Mouse (Mus musculus) hindbrain, embryonic 10.5 days (tissue): ENCODE measurements around the gene Lpp. TPM values are rescaled to one million over a fixed set of nuclear protein-coding genes. Genes with fewer than 3 reads are reported as not detected.

ENCODE experiments used
- DNase-seq: peaks from one replicate; pipeline ENCODE4 v3.0.0-alpha.2; 2017; ENCODE audit warnings: low spot score
- H3K27ac ChIP-seq: fragments of 300-500 bp; sonication (generic); 2 replicates; pipeline ENCODE4 v1.5.1; 2016; ENCODE audit warnings: mild to moderate bottlenecking, moderate library complexity
- H3K27me3 ChIP-seq: fragments of 300-500 bp; sonication (generic); 2 replicates; pipeline ENCODE4 v1.6.1; 2016; ENCODE audit warnings: mild to moderate bottlenecking; ENCODE audit not compliant: poor library complexity, insufficient read depth, severe bottlenecking
- H3K36me3 ChIP-seq: fragments of 300-500 bp; sonication (generic); 2 replicates; pipeline ENCODE4 v1.6.1; 2016; ENCODE audit warnings: mild to moderate bottlenecking, moderate library complexity
- H3K4me1 ChIP-seq: fragments of 300-500 bp; sonication (generic); replicated peaks from 2 replicates; pipeline ENCODE4 v1.6.1; 2016; ENCODE audit warnings: mild to moderate bottlenecking
- H3K4me3 ChIP-seq: fragments of 300-500 bp; sonication (generic); 2 replicates; pipeline ENCODE4 v1.5.1; 2016; ENCODE audit warnings: mild to moderate bottlenecking, moderate library complexity
- H3K9me3 ChIP-seq: fragments of 300-500 bp; sonication (generic); 2 replicates; pipeline ENCODE4 v1.6.1; 2016; ENCODE audit warnings: mild to moderate bottlenecking, moderate library complexity
- WGBS: fragments of 180-500 bp; shearing (Covaris S2); methylation state at CpG from one replicate; pipeline ENCODE4 v1.1.7; 2016; 5-methylcytosine and 5-hydroxymethylcytosine counted together
- polyA plus RNA-seq: library from polyadenylated mRNA; unstranded; fragments of >200 nt; fragmentation: Nextera tagmentation; extraction: Ambion mirVana; gene quantifications from 2 replicates; pipeline ENCODE4 v1.2.1, GENCODE M21; 2016

Gene Lpp
- polyA plus RNA-seq, 1 experiment from 2014 or later, result 26.6 TPM

DNA sequence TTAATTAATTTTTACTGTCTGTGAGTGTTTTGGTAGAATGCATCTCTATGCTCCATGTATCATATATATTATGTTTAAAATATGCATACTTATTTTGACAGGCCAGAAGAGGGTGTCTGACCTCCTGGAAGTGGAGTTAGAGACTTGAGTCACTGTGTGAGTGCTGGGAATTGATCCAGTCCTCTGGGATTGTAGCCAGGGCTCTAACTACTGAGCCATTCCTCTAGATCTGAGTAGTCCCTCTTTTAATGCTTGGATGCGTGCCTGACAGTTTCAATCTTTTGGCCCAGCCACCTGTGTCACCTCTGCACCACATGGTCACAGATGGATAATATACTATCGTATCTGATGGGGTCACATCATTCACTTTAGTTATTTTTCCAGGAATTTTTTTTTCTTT is 138.4 kb downstream of the Lpp start:
- Histone ChIP-seq H3K36me3 (no peaks in the 10 kb centered on the region), H3K27me3 (no peaks in the 10 kb centered on the region), H3K9me3 (peaks cover 5% of the 10 kb centered on the region; the same call in 1 of the 2 replicates), H3K4me3 (no peak overlapping the region), H3K27ac (no peak overlapping the region), H3K4me1 (no peaks in the 10 kb centered on the region)
- 90% methylated on average over 2 of the region's 2 CpGs for WGBS
- DNase-seq, result no peak

DNA sequence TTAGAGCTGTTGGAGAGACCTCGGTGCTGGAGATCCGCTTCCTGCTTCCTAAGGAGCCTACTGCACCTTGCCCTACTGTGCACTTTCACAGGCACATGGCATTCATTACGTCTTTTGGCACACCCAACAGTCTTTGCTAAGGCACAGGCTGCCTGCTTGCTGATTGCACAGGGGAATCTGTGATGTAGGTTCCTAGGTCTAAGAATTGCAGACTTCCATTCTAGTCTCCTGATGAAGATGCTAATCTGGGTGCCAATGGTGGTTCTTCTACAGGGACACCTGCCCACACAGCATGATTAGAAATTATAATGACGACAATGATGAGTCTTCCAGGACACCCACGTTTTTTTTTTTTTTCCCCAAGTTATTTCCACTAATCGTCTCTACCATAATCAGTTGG is 141.9 kb downstream of the Lpp start:
- DNase-seq, result no peak
- Histone ChIP-seq H3K4me1 (no peaks in the 10 kb centered on the region), H3K36me3 (no peaks in the 10 kb centered on the region), H3K9me3 (no peaks in the 10 kb centered on the region), H3K4me3 (no peak overlapping the region), H3K27ac (no peak overlapping the region), H3K27me3 (no peaks in the 10 kb centered on the region)
- WGBS, result 91% methylated on average over 6 of the region's 6 CpGs

DNA sequence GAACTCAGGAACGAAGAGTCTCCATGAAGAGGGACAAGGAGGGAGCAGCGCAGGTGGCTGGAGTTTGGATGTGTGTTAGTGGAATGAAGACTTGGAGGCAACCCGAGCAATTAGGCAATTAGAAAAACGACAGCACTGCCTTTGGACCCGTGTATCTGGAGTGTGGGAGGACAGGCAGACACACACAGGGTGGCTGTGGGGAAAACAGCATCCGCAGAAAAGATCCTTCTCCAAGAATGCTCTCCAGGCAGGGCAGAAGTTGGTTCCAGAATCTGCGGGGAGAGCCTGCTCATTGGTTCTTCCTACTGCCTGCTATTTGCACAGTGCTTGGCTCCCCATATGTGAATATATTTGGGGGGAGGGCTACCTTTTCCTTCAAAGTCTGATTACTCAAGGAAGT is 143.0 kb downstream of the Lpp start:
- H3K4me1 ChIP-seq, result no peaks in the 10 kb centered on the region
- H3K27me3 ChIP-seq, result no peaks in the 10 kb centered on the region
- no peak overlapping the region for H3K4me3 ChIP-seq
- H3K36me3 ChIP-seq, result no peaks in the 10 kb centered on the region
- no peak overlapping the region for H3K27ac ChIP-seq
- H3K9me3 ChIP-seq, result no peaks in the 10 kb centered on the region
- WGBS, result 83% methylated on average over 7 of the region's 7 CpGs
- DNase-seq, result no peak

DNA sequence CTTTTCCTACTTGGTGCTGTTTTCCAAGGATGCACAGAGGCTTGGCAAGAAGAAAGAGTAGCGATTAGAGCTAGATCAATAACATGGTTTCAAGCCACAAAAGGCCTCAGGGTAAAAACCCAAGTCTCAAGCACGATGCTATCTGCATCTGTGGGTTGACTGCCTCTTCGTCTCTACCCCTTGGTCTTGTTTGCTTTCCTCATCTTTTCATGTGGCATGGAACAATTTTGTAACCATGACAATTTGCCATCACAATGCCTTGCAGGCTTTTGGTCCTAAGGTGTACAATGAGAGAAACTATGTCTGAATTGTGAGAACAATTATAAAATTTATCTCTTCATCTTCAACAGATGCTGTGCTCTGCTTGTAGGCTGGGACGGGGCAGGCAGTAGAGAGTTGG is 145.7 kb downstream of the Lpp start:
- WGBS, result 88% methylated on average over 4 of the region's 4 CpGs
- Histone ChIP-seq H3K4me1 (no peaks in the 10 kb centered on the region), H3K36me3 (no peaks in the 10 kb centered on the region), H3K27ac (no peak overlapping the region), H3K9me3 (no peaks in the 10 kb centered on the region), H3K4me3 (no peak overlapping the region), H3K27me3 (no peaks in the 10 kb centered on the region)
- no peak for DNase-seq

DNA sequence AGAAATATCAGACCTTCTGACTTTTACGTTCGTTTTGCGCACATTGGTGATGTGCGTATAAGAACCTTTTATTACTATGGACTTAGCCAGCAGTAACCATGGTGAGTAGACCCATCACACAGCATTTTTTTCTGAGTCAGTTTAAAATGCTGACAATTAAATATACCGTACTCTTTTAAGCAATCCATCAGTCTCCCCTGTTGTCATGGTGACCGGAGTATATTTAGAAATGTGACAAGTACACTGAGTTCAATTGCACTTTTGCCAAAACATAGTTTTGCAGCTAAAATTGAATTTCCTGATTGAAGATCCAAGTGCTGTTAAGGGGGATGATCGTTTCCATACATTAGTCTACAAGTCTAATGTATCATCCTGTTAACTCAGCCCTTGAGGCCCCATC is 149.6 kb downstream of the Lpp start:
- H3K36me3 ChIP-seq, result no peaks in the 10 kb centered on the region
- no peaks in the 10 kb centered on the region for H3K9me3 ChIP-seq
- no peaks in the 10 kb centered on the region for H3K4me1 ChIP-seq
- no peak for DNase-seq
- no peaks in the 10 kb centered on the region for H3K27me3 ChIP-seq
- no peak overlapping the region for H3K4me3 ChIP-seq
- no peak overlapping the region for H3K27ac ChIP-seq
- WGBS, result 92% methylated on average over 7 of the region's 7 CpGs

- no peaks in the 10 kb centered on the region for H3K27me3 ChIP-seq
- H3K27ac ChIP-seq, result no peak overlapping the region
- H3K4me1 ChIP-seq, result no peaks in the 10 kb centered on the region
- no peak overlapping the region for H3K4me3 ChIP-seq
- no peaks in the 10 kb centered on the region for H3K36me3 ChIP-seq
- no peaks in the 10 kb centered on the region for H3K9me3 ChIP-seq
- DNase-seq, result no peak
- WGBS, result 89% methylated on average over 5 of the region's 5 CpGs
These were observed 152.1 kb downstream of the Lpp start for GRCm38 (mm10) chr16:24545366-24545765.

DNA sequence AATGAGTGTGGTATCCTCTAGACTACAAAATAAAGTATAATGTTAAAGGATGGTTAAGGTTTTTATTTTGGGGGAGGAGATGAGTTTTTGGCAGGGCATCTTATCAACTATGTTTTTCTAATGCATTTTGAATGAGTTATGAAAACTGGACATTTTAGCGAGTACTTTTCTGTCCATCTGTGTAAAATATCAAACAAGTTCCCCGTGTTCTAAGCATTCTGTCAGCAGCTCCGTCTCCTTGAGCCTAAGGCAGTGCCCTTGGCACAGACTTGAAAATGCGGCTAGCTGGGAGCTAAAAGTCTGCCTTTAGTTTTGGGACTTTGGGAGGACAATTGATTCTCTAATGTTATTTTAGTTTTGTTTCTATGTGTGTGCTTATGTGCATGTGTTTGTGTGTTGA is 165.2 kb downstream of the Lpp start:
- no peak overlapping the region for H3K27ac ChIP-seq
- no peak overlapping the region for H3K4me3 ChIP-seq
- DNase-seq, result no peak
- 87% methylated on average over 4 of the region's 4 CpGs for WGBS
- no peaks in the 10 kb centered on the region for H3K4me1 ChIP-seq
- H3K9me3 ChIP-seq, result no peaks in the 10 kb centered on the region
- no peaks in the 10 kb centered on the region for H3K27me3 ChIP-seq
- no peaks in the 10 kb centered on the region for H3K36me3 ChIP-seq

GRCm38 (mm10) chr16:24559811-24560210 is 166.5 kb downstream of the Lpp start:
- Histone ChIP-seq H3K4me3 (no peak overlapping the region), H3K36me3 (no peaks in the 10 kb centered on the region), H3K27ac (no peak overlapping the region), H3K4me1 (no peaks in the 10 kb centered on the region), H3K27me3 (no peaks in the 10 kb centered on the region), H3K9me3 (no peaks in the 10 kb centered on the region)
- no peak for DNase-seq
- 88% methylated on average over 4 of the region's 4 CpGs for WGBS

DNA sequence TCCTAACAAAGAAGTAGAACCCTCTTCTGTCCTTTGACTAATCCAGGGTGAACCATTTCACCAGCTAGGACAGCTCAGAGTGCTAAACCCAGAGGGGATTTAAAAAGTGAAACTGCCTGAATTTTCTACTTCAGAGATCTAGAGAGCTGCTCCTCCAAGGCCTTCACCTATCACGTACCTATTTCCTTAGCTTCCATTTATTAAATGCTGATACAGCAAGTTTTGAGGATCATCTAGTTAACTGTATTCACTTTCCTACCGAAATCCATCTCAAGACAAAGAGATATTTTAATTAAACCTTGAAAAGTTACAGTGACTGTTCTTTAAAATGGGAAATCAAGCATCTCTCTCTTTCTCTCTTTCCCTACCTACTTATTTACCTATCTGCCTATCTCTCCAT is 167.7 kb downstream of the Lpp start:
- Histone ChIP-seq H3K4me1 (no peaks in the 10 kb centered on the region), H3K27me3 (no peaks in the 10 kb centered on the region), H3K36me3 (no peaks in the 10 kb centered on the region), H3K27ac (no peak overlapping the region), H3K9me3 (no peaks in the 10 kb centered on the region), H3K4me3 (no peak overlapping the region)
- DNase-seq, result no peak
- WGBS, result 97% methylated on average over 2 of the region's 2 CpGs

DNA sequence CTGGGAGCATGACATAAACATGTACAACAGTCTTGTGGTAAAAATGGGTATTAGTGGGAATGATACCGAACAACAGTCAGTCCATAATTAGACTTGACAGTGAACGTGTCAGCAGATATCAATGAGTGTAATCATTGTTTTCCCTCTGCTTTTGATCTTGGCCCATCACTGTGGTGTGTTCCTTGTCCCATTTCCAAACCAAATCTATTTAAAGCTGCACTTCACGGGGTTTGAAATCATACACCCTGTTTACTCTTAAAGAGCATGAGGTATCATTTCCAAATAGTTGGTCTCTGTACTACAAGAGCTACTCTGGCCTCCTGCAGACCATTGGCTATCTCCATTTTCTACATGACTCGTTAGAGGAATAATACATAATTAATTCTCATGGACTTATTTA is 168.3 kb downstream of the Lpp start:
- DNase-seq, result no peak
- Histone ChIP-seq H3K36me3 (no peaks in the 10 kb centered on the region), H3K27ac (no peak overlapping the region), H3K9me3 (no peaks in the 10 kb centered on the region), H3K4me1 (no peaks in the 10 kb centered on the region), H3K27me3 (no peaks in the 10 kb centered on the region), H3K4me3 (no peak overlapping the region)
- WGBS, result 85% methylated on average over 4 of the region's 4 CpGs

GRCm38 (mm10) chr16:24565311-24565710 is 172.0 kb downstream of the Lpp start:
- H3K27me3 ChIP-seq, result no peaks in the 10 kb centered on the region
- H3K9me3 ChIP-seq, result no peaks in the 10 kb centered on the region
- WGBS, result 78% methylated on average over 7 of the region's 7 CpGs
- DNase-seq, result peak; percentile 6
- 0 out of 2 replicates have a peak, but pooled peaks cover 3% of the 10 kb centered on the region for H3K4me1 ChIP-seq
- no peak overlapping the region for H3K27ac ChIP-seq
- no peak overlapping the region for H3K4me3 ChIP-seq
- H3K36me3 ChIP-seq, result no peaks in the 10 kb centered on the region

- no peak for DNase-seq
These were observed 173.0 kb downstream of the Lpp start for GRCm38 (mm10) chr16:24566277-24566676.

DNA sequence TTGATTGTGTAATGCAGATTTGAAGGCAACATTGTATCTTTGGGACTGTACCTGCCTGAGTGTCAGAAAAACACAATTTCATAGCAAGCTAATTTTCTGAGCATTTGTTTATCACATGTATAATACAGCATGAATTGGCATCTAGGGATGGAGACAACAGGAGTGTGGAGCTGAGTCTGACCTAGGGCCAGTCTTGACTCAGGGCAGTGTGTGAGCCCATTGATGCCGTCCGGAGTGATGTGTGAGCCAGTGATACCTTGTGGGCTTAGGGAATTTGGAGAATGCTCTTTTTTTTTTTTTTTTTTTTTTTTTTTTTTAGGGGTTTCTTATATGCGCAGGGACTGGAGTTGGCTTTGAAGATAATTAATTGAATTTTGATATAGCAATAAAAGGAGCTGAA is 174.3 kb downstream of the Lpp start:
- 91% methylated on average over 3 of the region's 3 CpGs for WGBS
- H3K4me1 ChIP-seq, result 0 out of 2 replicates have a peak, but pooled peaks cover 3% of the 10 kb centered on the region
- H3K27me3 ChIP-seq, result no peaks in the 10 kb centered on the region
- DNase-seq, result no peak
- H3K4me3 ChIP-seq, result no peak overlapping the region
- H3K27ac ChIP-seq, result no peak overlapping the region
- no peaks in the 10 kb centered on the region for H3K36me3 ChIP-seq
- no peaks in the 10 kb centered on the region for H3K9me3 ChIP-seq

More at GRCm38 (mm10) chr16:24566277-24566676, 173.0 kb downstream of the Lpp start:
- no peaks in the 10 kb centered on the region for H3K27me3 ChIP-seq
- H3K4me3 ChIP-seq, result no peak overlapping the region
- H3K9me3 ChIP-seq, result no peaks in the 10 kb centered on the region
- 79% methylated on average over 3 of the region's 3 CpGs for WGBS
- H3K27ac ChIP-seq, result no peak overlapping the region
- H3K4me1 ChIP-seq, result 0 out of 2 replicates have a peak, but pooled peaks cover 3% of the 10 kb centered on the region
- no peaks in the 10 kb centered on the region for H3K36me3 ChIP-seq

GRCm38 (mm10) chr16:24568061-24568460 is 174.8 kb downstream of the Lpp start:
- H3K4me1 ChIP-seq, result 0 out of 2 replicates have a peak, but pooled peaks cover 3% of the 10 kb centered on the region
- DNase-seq, result no peak
- H3K9me3 ChIP-seq, result no peaks in the 10 kb centered on the region
- no peak overlapping the region for H3K27ac ChIP-seq
- 78% methylated on average over 3 of the region's 3 CpGs for WGBS
- H3K4me3 ChIP-seq, result no peak overlapping the region
- no peaks in the 10 kb centered on the region for H3K27me3 ChIP-seq
- no peaks in the 10 kb centered on the region for H3K36me3 ChIP-seq
